Mouse (Mus musculus): ENCODE measurements around the gene Cntnap2.
"Not testable (repeated sequence)": the region's sequence is repeated elsewhere in the genome, so short reads cannot be mapped to it uniquely, and the experiment has no call there.

Gene Cntnap2

GRCm38 (mm10) chr6:47243863-47244606, 2184.9 kb downstream of the Cntnap2 start:
- DNase-seq (ENCODE audit: low read depth, low spot score), result peak; percentile 31

DNA sequence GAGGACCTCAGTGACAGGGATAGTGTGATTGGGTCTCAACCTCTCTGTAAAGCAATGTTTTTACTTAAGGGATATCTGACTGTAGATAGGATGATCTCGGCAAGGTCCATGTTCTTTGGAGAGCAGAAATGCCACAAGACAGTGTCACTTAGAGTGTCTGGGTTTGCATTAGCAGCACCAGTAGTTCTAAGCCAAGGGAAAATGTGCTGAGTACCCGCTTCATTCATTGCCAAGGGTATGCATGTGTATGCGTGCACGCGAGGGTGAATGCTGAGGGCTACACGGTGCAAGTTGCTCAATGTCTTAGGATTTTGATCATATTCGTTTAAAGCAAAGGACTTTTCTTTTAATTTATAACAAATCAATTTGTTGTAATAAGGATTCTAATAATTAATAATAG, 2185.5 kb downstream of the Cntnap2 start:
- no peak for DNase-seq (ENCODE audit: low read depth, low spot score)

- no peak for DNase-seq (ENCODE audit: low read depth, low spot score)
Observed at GRCm38 (mm10) chr6:47255270-47255669, 2196.1 kb downstream of the Cntnap2 start.

- no peak for DNase-seq (ENCODE audit: low read depth, low spot score)
Observed at GRCm38 (mm10) chr6:47256227-47256887, 2197.2 kb downstream of the Cntnap2 start.

DNA sequence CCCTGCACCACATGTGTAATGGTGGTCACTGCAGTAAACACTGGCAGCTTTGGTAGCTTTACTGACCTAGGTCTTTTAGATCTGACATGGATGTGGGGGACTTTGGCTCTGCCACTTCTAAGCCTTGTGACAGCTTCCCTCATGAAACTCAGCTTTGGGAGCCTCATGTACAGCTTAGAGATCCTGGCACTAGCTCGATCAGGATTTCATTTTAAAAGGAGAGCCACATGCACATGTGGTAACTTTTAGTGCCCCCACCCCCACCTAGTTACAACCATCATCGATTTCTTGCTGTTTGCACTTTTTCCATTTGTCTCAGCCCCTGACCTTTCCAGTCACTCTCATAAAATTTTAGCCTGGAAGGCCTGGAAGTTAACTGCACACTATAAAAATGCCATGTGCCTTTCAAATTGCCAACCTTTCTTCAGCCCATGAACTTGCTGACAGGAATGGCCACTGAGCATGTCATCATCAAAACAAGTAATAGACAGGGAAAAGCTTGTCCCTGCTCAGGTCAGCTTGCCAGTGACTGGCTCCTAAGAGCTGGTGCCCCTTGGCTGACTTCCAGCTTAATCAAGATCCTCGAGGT, 2197.9 kb downstream of the Cntnap2 start:
- DNase-seq (ENCODE audit: low read depth, low spot score), result no peak

- no peak for DNase-seq (ENCODE audit: low read depth, low spot score)
Observed at GRCm38 (mm10) chr6:47259626-47260114, 2200.5 kb downstream of the Cntnap2 start.

DNA sequence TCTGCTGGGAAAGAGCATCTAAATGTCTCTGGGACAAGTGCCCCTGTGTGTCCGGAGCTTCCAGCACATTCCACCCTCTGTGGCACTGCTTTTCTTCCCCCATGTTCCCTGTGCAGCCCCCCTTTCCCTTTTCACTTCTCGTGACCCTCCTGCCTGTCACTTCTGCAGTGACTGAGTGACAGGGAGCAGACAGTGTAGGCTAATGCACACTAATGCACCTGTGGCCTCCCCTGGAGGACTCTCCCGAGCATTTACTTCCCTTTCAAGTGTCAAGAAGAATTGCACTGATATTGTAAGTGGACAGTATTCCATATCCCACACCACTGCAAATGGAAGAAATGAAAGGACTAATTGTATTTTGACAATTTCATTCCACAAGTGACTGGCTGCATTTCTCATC, 2208.1 kb downstream of the Cntnap2 start:
- no peak for DNase-seq (ENCODE audit: low read depth, low spot score)

- no peak for DNase-seq (ENCODE audit: low read depth, low spot score)
Observed at GRCm38 (mm10) chr6:47269455-47269854, 2210.3 kb downstream of the Cntnap2 start.

- DNase-seq (ENCODE audit: low read depth, low spot score), result no peak
Observed at GRCm38 (mm10) chr6:47271576-47271975, 2212.4 kb downstream of the Cntnap2 start.

DNA sequence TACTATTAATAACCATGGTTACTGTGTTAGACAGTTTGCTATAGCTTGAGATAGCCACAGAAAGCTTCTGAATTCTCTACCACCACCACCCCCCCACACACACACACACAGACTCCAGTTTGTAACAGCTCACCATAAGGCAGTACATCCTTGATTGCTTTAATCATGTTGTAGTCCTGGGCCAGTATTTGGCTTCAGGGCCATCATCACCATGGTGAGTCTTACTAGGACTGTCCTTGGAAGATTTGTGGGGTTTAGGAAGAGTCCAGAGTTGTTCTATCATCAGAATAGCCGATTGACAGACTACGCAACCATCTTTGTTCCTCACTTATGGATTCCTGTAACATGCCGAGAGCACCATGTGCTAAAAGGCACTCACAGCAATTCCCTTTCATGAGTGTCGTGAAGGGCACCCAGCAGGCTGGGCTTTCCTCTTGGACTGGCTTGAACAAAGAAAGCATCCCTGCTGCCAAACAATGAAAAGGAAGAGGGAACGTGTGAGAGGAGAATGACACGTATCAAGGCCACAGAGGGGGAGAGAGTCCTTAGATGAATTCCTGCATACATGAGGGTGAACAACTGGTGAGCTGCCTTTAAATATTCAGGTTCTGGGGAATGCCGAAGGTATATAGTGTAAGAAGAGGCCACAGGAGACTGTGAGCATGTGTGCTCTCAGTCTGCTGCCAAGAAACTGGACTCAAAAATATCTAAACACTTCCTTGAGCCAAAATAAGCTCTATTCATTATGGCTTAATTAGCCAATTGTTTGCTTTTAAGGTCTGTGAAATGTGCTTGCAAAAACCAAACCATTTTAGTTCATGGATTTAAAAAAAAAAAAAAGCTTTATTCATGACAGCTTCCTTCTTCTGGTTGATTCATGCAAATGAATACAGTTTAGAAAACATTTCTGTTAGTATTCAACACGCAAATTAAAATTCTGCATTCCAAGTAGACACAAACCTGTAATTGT, 2213.7 kb downstream of the Cntnap2 start:
- no peak for DNase-seq (ENCODE audit: low read depth, low spot score)

GRCm38 (mm10) chr6:47275065-47275464, 2215.9 kb downstream of the Cntnap2 start:
- no peak for DNase-seq (ENCODE audit: low read depth, low spot score)

DNA sequence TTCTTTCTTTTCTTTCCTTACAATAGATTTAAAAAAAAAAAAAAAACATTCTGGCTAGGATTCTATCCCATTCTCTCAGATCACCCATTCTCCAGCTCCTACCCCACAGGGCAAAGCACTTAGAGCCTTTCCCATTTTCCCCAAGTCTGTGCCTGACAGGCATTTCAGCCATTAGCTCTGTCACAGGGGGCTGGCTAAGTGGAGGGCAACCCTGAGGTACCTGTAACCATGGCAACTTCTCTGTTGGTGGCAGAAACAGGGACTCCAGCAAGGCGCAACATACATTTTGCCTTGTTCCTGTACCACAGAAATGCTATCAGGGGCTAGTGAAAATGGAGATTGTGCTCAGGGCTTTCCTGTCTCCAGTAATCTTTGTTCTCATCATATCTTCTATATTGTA, 2220.0 kb downstream of the Cntnap2 start:
- DNase-seq (ENCODE audit: low read depth, low spot score), result no peak

- no peak for DNase-seq (ENCODE audit: low read depth, low spot score)
Observed at GRCm38 (mm10) chr6:47281584-47281983, 2222.4 kb downstream of the Cntnap2 start.

DNA sequence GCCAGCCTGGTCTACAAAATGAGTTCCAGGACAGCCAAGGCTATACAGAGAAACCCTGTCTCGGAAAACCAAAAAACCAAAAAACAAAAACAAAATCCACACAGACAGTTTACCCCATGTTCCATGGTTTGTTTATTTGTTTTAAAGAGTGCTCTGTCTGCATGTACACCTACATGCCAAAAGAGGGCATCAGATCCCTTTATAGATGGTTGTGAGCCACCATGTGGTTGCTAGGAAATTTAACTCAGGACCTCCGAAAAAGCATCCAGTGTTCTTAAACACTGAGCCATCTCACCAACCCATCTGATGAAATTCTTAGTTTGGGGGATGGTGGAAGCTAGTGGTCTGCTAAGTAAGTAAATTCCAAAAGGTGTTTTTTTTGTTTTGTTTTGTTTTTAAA, 2225.6 kb downstream of the Cntnap2 start:
- DNase-seq (ENCODE audit: low read depth, low spot score), result peak; percentile 8

DNA sequence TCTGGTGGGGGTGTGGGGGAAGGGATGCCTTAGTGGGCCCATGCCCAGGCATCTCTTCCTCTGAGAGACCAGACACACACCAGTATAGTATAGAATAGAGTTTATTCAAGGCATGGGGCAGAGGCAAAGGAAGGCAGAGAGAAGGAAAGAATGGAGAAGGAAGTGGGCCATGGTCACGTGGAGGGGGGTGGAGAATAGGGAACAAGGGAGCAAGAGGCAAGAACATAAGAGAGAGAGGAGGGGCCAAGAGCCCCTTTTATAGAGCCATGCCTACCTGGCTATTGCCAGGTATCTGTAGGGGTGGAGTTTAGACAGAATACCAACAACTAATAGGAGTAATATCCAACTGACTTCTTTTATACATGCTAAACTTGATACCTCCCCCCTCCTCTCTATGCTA, 2226.6 kb downstream of the Cntnap2 start:
- no peak for DNase-seq (ENCODE audit: low read depth, low spot score)

DNA sequence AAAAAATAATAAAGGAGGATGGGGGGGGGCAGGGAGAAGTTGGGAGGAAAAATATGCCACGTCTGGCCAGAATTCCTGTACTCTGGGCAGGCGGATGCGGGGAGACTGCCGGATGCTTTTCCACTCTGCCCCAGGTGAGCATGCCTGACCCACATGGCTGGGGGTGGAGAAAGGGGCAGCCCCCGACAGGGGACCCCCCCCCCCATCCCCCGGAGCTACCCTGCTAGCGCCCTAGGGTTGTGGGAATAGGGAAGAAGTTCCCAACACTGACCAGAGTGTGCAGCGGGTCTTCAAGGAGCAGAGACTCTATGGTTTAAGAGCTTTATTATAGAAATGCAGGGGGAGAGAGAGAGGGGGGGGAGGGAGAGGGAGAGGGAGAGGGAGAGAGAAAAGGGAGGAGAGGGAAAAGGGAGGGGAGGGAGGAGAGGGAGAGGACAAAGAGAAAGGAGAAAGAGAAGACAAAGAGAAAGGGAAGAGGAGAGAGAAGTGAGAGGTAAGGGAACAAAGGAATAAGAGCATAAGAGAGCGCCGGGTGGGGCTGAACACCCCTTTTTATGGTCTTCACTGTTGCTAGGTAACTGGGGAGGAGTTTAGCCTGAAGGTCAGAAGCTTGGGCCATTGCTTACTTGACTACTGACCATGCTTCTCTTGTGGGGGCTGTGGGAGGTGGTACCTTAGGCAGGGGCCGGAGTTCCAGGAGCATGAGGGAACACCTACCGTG, 2227.2 kb downstream of the Cntnap2 start:
- DNase-seq (ENCODE audit: low read depth, low spot score), result not testable (repeated sequence)

GRCm38 (mm10) chr6:47287722-47288121, 2228.6 kb downstream of the Cntnap2 start:
- no peak for DNase-seq (ENCODE audit: low read depth, low spot score)

DNA sequence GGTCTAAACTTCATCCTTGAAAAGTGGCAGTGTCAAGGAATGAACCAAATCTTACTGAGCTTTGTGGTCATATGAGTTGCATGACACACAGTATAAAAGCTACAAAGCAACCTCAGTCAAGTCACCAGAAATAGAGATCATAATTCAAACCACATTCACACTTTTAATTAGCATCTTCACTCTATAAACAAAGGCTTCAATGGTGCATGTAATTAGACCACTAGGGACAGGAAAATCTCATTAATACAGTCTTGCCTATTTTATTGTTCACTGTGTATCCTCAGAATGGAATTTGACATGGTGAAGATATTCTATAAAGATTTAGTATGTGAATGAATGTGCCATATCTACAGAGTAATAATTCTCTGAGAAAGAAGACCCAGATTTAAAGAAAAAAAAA, 2232.8 kb downstream of the Cntnap2 start:
- DNase-seq (ENCODE audit: low read depth, low spot score), result no peak

GRCm38 (mm10) chr6:47292437-47292836, 2233.3 kb downstream of the Cntnap2 start:
- DNase-seq (ENCODE audit: low read depth, low spot score), result no peak

DNA sequence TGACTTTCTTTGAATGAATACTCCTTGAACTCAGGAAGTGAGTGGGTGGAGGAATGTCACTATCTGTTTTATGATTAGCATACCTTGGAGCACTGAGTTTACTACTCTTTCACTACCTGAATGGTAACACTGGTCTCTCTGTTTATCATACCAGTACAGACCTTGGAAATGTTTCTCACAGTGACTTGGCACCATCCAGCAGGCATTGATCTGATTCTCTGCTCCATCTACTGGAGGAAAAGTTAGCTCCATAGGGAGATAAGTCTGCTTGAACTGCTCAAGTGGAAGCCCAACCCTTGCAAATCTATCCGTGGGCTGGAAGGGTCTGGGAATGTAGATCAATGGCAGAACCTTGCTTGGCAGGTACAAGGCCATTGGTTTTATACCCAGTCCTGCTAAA, 2235.3 kb downstream of the Cntnap2 start:
- DNase-seq (ENCODE audit: low read depth, low spot score), result no peak
